Mouse (Mus musculus) hindbrain, embryonic 13.5 days (tissue): ENCODE measurements at regions not wholly inside any gene's neighbourhood (a gene's known extent, or its start where the extent isn't known, plus 50 kb on each side); places are given as distances from the start of the nearest gene placed in this dataset.

ENCODE experiments used
- ATAC-seq: fragments of 200-750 bp; cut with Nextera tagmentation; 2 replicates; pipeline ENCODE4 v1.8.0; 2017; ENCODE audit warnings: moderate TSS enrichment; ENCODE audit not compliant: low FRiP score
- H3K27ac ChIP-seq: fragments of 300-500 bp; sonication (generic); 2 replicates; pipeline ENCODE4 v1.5.1; 2015; ENCODE audit warnings: inconsistent platforms, mild to moderate bottlenecking, moderate library complexity
- H3K27me3 ChIP-seq: fragments of 300-500 bp; sonication (generic); 2 replicates; pipeline ENCODE4 v1.6.1; 2015; ENCODE audit warnings: mild to moderate bottlenecking, inconsistent platforms
- H3K36me3 ChIP-seq: fragments of 300-500 bp; sonication (generic); 2 replicates; pipeline ENCODE4 v1.6.1; 2015; ENCODE audit warnings: mild to moderate bottlenecking, inconsistent platforms
- H3K4me1 ChIP-seq: fragments of 300-500 bp; sonication (generic); replicated peaks from 2 replicates; pipeline ENCODE4 v1.6.1; 2015; ENCODE audit warnings: inconsistent platforms
- H3K4me2 ChIP-seq: fragments of 300-500 bp; sonication (generic); 2 replicates; pipeline ENCODE4 v1.6.1; 2015; ENCODE audit warnings: inconsistent platforms, mild to moderate bottlenecking, moderate library complexity
- H3K4me3 ChIP-seq: fragments of 300-500 bp; sonication (generic); 2 replicates; pipeline ENCODE4 v1.5.1; 2015; ENCODE audit warnings: mild to moderate bottlenecking, inconsistent platforms
- H3K9ac ChIP-seq: fragments of 300-500 bp; sonication (generic); 2 replicates; pipeline ENCODE4 v1.6.1; 2015; ENCODE audit warnings: mild to moderate bottlenecking, inconsistent platforms
- H3K9me3 ChIP-seq: fragments of 300-500 bp; sonication (generic); 2 replicates; pipeline ENCODE4 v1.6.1; 2016; ENCODE audit warnings: inconsistent platforms
- WGBS: fragments of 180-500 bp; shearing (Covaris S2); methylation state at CpG from one replicate; pipeline ENCODE4 v1.1.7; 2015; 5-methylcytosine and 5-hydroxymethylcytosine counted together

GRCm38 (mm10) chr12:94217906-94218305, 1474.1 kb upstream of the Flrt2 start:
- H3K27ac ChIP-seq, result no peak overlapping the region
- H3K4me2 ChIP-seq, result no peak overlapping the region
- no peaks in the 10 kb centered on the region for H3K4me1 ChIP-seq
- WGBS, result 68% methylated on average over 4 of the region's 4 CpGs
- H3K9me3 ChIP-seq, result no peaks in the 10 kb centered on the region
- H3K36me3 ChIP-seq, result no peaks in the 10 kb centered on the region
- no peak overlapping the region for H3K4me3 ChIP-seq
- H3K27me3 ChIP-seq, result no peaks in the 10 kb centered on the region
- no peak overlapping the region for H3K9ac ChIP-seq
- no peak for ATAC-seq

DNA sequence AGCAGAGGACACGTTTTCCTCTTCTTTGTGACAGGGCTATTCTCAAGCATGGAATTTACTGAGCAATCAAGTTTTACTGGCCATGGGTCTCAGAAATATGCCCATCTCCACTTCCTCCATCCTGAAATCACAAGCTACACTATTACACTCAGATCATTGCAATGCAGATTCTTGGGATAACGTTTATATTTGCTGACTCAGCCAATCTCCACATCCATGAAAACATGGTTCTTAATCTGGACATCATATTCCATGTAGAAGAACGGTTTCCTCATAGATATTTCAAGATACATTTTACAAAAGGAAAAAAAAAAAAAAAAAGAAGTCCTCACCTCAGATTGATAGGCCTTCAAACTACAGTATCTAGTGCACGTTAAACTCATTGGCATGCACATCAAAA, 1462.1 kb upstream of the Flrt2 start:
- Histone ChIP-seq H3K27me3 (no peaks in the 10 kb centered on the region), H3K4me1 (no peaks in the 10 kb centered on the region), H3K9ac (no peak overlapping the region), H3K4me2 (no peak overlapping the region), H3K4me3 (no peak overlapping the region), H3K27ac (no peak overlapping the region), H3K9me3 (no peaks in the 10 kb centered on the region), H3K36me3 (no peaks in the 10 kb centered on the region)
- ATAC-seq, result no peak
- 85% methylated on average over 4 of the region's 4 CpGs for WGBS

GRCm38 (mm10) chr12:94245366-94245765, 1446.7 kb upstream of the Flrt2 start:
- no peak overlapping the region for H3K27ac ChIP-seq
- 78% methylated on average over 2 of the region's 2 CpGs for WGBS
- no peak overlapping the region for H3K4me2 ChIP-seq

GRCm38 (mm10) chr12:94247362-94247761, 1444.7 kb upstream of the Flrt2 start:
- no peak for ATAC-seq
- no peaks in the 10 kb centered on the region for H3K4me1 ChIP-seq

More at GRCm38 (mm10) chr12:94245366-94245765, 1446.7 kb upstream of the Flrt2 start:
- Histone ChIP-seq H3K9ac (no peak overlapping the region), H3K36me3 (no peaks in the 10 kb centered on the region), H3K4me3 (no peak overlapping the region), H3K9me3 (no peaks in the 10 kb centered on the region), H3K4me1 (no peaks in the 10 kb centered on the region), H3K27me3 (no peaks in the 10 kb centered on the region)
- no peak for ATAC-seq

DNA sequence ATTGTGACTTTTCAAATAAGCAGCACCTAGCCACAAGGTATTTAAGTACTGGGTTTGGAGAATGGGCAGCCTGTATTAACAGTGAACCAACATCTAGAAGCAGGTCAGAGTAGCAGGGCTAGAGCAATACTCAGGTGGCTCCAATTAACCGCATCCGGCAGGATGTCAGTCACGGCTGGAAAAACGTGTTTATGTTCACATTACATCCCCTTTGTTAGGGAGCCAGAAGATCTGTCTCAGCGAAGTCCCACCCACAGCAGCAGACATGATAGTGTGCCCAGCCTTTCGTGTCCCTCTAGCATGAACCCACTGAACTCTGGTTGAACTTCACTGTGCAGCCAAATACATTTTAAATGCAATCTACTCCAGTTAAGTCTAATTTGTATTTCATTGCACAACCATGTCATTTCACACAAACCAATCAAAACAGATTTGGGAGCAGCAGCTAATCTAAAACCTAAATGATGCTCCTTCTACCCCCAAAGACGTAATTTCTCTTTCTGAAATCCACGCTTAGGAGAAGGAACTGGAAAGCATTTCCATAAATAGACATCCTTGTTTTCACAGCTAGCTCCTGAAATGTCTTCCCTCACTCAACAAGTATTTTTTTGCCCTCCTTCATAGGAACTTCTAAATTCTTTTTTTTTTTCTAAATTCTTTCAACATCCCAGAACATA, 1438.9 kb upstream of the Flrt2 start:
- H3K9ac ChIP-seq, result no peak overlapping the region
- H3K27me3 ChIP-seq, result no peaks in the 10 kb centered on the region
- no peak overlapping the region for H3K27ac ChIP-seq
- no peak for ATAC-seq
- H3K4me2 ChIP-seq, result no peak overlapping the region
- H3K4me1 ChIP-seq, result no peaks in the 10 kb centered on the region
- WGBS, result 69% methylated on average over 8 of the region's 8 CpGs
- no peaks in the 10 kb centered on the region for H3K36me3 ChIP-seq
- H3K4me3 ChIP-seq, result no peak overlapping the region
- no peaks in the 10 kb centered on the region for H3K9me3 ChIP-seq

More at GRCm38 (mm10) chr12:94247362-94247761, 1444.7 kb upstream of the Flrt2 start:
- no peaks in the 10 kb centered on the region for H3K36me3 ChIP-seq
- H3K27ac ChIP-seq, result no peak overlapping the region
- no peak overlapping the region for H3K4me3 ChIP-seq
- H3K9ac ChIP-seq, result no peak overlapping the region
- H3K4me2 ChIP-seq, result no peak overlapping the region
- H3K27me3 ChIP-seq, result no peaks in the 10 kb centered on the region
- H3K9me3 ChIP-seq, result no peaks in the 10 kb centered on the region

DNA sequence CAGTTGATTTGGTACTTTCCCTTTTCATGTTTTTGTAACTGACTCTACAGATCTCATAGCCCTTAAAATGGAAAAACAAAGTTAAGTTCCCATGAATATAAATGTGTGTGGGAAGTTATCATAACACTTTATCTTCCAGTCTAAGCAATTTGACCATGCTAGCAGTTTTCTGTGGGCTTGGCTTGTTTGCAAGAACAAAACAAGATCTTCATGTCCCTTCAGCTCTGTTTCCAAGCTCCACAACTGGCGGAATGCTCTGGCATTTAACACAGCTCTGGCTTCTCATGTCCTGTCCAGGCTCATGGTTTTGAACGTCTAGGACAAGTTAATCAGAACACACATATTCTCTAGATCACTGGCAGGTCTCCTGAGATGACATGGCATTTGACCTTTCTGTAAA, 1411.1 kb upstream of the Flrt2 start:
- H3K9me3 ChIP-seq, result no peaks in the 10 kb centered on the region
- H3K4me2 ChIP-seq, result no peak overlapping the region
- 78% methylated on average over 2 of the region's 2 CpGs for whole genome bisulfite sequencing

DNA sequence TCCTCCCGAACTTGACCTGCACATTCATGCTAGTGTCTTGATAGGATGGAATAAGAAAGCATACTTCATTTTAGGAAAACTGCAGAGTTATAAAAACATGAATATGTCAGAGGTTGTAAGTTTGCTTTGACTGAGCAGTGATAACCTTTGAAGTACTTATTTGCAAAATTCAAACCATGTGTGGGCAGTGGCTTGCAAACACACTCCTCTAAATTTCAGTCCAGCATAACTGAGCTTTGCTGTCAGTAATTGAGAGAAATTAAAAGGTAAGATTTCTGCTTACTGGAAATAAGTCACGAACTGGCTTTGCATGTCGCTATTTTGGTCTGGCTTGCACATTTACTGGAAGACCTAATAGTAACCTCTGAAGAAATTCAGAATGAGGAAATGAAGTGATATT, 1409.1 kb upstream of the Flrt2 start:
- H3K4me3 ChIP-seq, result no peak overlapping the region
- H3K27me3 ChIP-seq, result no peaks in the 10 kb centered on the region
- WGBS, result 86% methylated on average over 3 of the region's 3 CpGs
- no peak for ATAC-seq
- no peaks in the 10 kb centered on the region for H3K4me1 ChIP-seq
- H3K4me2 ChIP-seq, result no peak overlapping the region
- no peak overlapping the region for H3K27ac ChIP-seq
- H3K9me3 ChIP-seq, result no peaks in the 10 kb centered on the region
- H3K36me3 ChIP-seq, result no peaks in the 10 kb centered on the region
- no peak overlapping the region for H3K9ac ChIP-seq

More for the DNA sequence above, 1411.1 kb upstream of the Flrt2 start:
- Histone ChIP-seq H3K4me1 (no peaks in the 10 kb centered on the region), H3K9ac (no peak overlapping the region), H3K4me3 (no peak overlapping the region), H3K27ac (no peak overlapping the region), H3K36me3 (no peaks in the 10 kb centered on the region), H3K27me3 (no peaks in the 10 kb centered on the region)
- ATAC-seq, result no peak

DNA sequence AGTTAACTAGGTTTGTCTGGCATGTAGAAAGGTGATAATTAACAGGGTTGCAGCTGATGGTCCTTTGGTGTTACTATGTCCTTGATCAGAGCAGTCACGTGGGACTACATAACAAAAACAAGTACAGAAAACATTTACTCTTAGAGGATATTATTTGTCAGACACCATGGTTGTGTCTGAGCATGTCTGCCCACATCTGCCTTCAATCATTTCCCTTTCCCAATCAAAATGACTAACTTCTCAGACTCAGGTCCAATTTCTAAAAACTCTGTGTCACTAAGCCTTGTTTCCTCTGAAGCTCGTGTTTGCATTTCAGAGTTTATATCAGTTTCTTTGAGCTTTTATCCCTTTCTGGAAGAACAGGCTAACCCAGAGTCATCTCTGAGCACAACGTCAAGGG, 1408.5 kb upstream of the Flrt2 start:
- H3K9ac ChIP-seq, result no peak overlapping the region
- WGBS, result 75% methylated on average over 3 of the region's 3 CpGs
- no peak overlapping the region for H3K4me3 ChIP-seq
- no peaks in the 10 kb centered on the region for H3K36me3 ChIP-seq
- no peaks in the 10 kb centered on the region for H3K9me3 ChIP-seq
- no peak overlapping the region for H3K27ac ChIP-seq
- H3K4me2 ChIP-seq, result no peak overlapping the region
- ATAC-seq, result no peak
- no peaks in the 10 kb centered on the region for H3K4me1 ChIP-seq
- H3K27me3 ChIP-seq, result no peaks in the 10 kb centered on the region

DNA sequence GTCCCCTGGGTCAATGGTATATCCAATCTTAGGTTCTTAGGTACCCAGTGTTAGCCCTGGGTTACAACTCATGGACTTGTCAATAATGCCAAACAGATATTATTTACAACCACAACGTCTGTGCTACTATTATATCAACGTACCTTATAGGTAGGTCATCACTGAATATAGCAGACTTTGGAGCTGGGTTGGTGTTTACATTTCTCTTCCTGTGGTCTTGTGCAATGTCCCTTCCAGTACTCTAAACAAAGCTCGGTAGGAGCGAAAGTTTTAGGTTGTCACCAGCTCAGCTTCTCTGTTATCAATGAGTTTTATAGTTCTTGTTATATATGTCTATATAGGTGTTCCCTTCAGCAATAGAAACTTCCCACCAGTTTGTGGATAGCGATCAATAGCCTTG, 1394.2 kb upstream of the Flrt2 start:
- ATAC-seq, result no peak
- no peak overlapping the region for H3K4me3 ChIP-seq
- no peak overlapping the region for H3K9ac ChIP-seq
- H3K27me3 ChIP-seq, result no peaks in the 10 kb centered on the region
- H3K27ac ChIP-seq, result no peak overlapping the region
- no peaks in the 10 kb centered on the region for H3K36me3 ChIP-seq
- no peaks in the 10 kb centered on the region for H3K4me1 ChIP-seq
- no peak overlapping the region for H3K4me2 ChIP-seq
- H3K9me3 ChIP-seq, result no peaks in the 10 kb centered on the region
- WGBS, result 93% methylated on average over 5 of the region's 5 CpGs

DNA sequence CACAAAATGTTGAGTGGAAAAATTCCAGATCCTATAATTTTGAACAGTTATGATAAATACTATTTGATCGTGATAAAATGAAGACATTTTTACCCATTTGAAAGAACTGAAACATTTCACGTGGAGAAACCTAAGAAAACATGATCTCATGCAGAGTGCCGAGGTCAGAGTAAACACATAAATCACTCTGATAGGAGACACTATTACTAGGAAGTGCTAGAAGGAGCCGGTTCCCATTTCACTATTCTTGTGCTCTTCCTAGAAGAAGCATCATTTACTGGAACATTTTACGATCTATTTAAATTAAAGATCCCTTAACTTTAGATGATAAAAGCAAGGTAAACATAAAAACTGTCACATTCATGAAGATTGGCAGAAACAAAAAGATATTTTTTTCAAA, 1359.7 kb upstream of the Flrt2 start:
- Histone ChIP-seq H3K36me3 (no peaks in the 10 kb centered on the region), H3K4me1 (no peaks in the 10 kb centered on the region), H3K4me2 (no peak overlapping the region), H3K9me3 (no peaks in the 10 kb centered on the region), H3K4me3 (no peak overlapping the region), H3K27me3 (no peaks in the 10 kb centered on the region), H3K9ac (no peak overlapping the region), H3K27ac (no peak overlapping the region)
- 73% methylated on average over 5 of the region's 5 CpGs for WGBS
- ATAC-seq, result no peak

GRCm38 (mm10) chr12:94334671-94335070, 1357.4 kb upstream of the Flrt2 start:
- H3K4me2 ChIP-seq, result no peak overlapping the region
- 88% methylated on average over 3 of the region's 3 CpGs for WGBS
- H3K9ac ChIP-seq, result no peak overlapping the region
- H3K27ac ChIP-seq, result no peak overlapping the region
- ATAC-seq, result no peak
- H3K9me3 ChIP-seq, result no peaks in the 10 kb centered on the region
- H3K36me3 ChIP-seq, result no peaks in the 10 kb centered on the region
- no peaks in the 10 kb centered on the region for H3K27me3 ChIP-seq
- H3K4me1 ChIP-seq, result no peaks in the 10 kb centered on the region
- H3K4me3 ChIP-seq, result no peak overlapping the region

GRCm38 (mm10) chr12:94349623-94350156, 1342.3 kb upstream of the Flrt2 start:
- H3K36me3 ChIP-seq, result no peaks in the 10 kb centered on the region
- no peak for ATAC-seq
- H3K27me3 ChIP-seq, result no peaks in the 10 kb centered on the region
- no peaks in the 10 kb centered on the region for H3K4me1 ChIP-seq
- no peak overlapping the region for H3K4me2 ChIP-seq
- no peaks in the 10 kb centered on the region for H3K9me3 ChIP-seq
- 49% methylated on average over 7 of the region's 7 CpGs for WGBS
- H3K4me3 ChIP-seq, result no peak overlapping the region
- no peak overlapping the region for H3K27ac ChIP-seq
- no peak overlapping the region for H3K9ac ChIP-seq

GRCm38 (mm10) chr12:94364269-94364668, 1327.8 kb upstream of the Flrt2 start:
- Histone ChIP-seq H3K4me3 (no peak overlapping the region), H3K27me3 (no peaks in the 10 kb centered on the region), H3K4me1 (no peaks in the 10 kb centered on the region), H3K4me2 (no peak overlapping the region), H3K9ac (no peak overlapping the region), H3K36me3 (no peaks in the 10 kb centered on the region), H3K9me3 (no peaks in the 10 kb centered on the region), H3K27ac (no peak overlapping the region)
- 56% methylated on average over 6 of the region's 6 CpGs for WGBS
- no peak for ATAC-seq
